Mouse (Mus musculus) heart, postnatal 14 days (tissue): ENCODE data around the gene Lpcat4. TPM values are rescaled to one million over a fixed set of nuclear protein-coding genes. Genes with fewer than 3 reads are reported as not detected.
"Not testable (repeated sequence)": the region's sequence is repeated elsewhere in the genome, so short reads cannot be mapped to it uniquely, and the experiment has no call there.

Experiments
- DNase-seq, 2 experiments: peaks; one replicate each; pipeline ENCODE4 v3.0.0; 2021 to 2022
- intact Hi-C: fragments of 180-260 bp; cut with DNase I; formaldehyde crosslinking; loops from one replicate; pipeline ENCODE4 v1.15.1; 2025
- total RNA-seq, 2 experiments: library from RNA; stranded (reverse); gene quantifications; 2 replicates each; pipeline ENCODE4 v1.2.3; 2021

The Lpcat4 gene
- total RNA-seq, 2 experiments from 2014 or later, result 4.3 to 4.4 TPM

GRCm38 (mm10) chr2:112259241-112259962 lies 20.1 kb downstream of the Lpcat4 start, which contains the start of gene Nutm1:
Gene Nutm1, minus strand, starts transcription at chr2:112259291.
- peak in 1 of 2 experiments; percentile 14 for DNase-seq

DNA sequence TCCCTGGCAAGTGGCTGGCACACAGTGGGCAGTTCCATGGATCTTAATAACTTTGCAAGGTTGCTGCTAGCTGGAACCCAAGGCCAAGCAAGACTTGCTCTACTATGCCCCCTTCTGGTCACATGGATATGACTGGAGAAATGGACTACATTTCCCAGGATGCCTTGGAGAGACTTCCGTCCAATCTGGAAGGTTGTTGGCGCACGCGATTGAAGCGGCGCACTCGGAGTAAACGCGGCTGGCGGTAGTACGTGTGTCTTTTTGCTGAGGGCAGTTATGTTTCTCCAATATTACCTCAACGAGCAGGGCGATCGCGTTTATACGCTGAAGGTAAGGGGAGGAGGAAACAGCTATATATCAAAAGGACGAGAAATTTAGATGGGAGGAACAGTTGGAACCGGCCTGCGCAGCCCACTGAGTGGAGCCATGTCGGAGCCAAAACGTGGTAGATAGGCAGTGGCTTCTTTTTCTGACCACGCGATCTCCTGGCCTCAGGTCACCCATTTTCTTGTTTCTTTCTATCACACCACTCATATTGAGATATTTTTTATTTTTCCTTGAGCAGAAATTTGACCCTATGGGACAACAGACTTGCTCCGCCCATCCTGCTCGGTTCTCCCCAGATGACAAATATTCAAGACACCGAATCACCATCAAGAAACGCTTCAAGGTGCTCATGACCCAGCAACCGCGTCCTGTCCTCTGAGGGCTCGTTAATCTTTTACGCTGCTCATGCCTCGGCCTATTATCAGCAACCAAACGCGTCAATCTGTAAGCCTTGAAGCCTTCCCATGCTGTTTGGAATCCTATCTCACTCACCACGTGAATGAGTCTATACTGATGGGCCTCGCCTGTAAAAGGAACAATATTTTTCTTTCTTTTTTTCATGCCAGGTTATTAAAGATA lies 22.7 kb downstream of the Lpcat4 start, which contains the start of gene Nop10:
Gene Nop10 (plus strand): TSS at position 179 of the 906 bp plus-strand sequence.
- peak; percentile 76 to 83 for DNase-seq
- intact Hi-C loops, result loop anchor here (2.0 to 10.0 kb wide), 5 partner anchors 23 to 223 kb away; partner anchors contain the start of genes Chrm5, Emc4, Emc7 and Lpcat4

More at GRCm38 (mm10) chr2:112259241-112259962, 20.1 kb downstream of the Lpcat4 start, which contains the start of gene Nutm1:
- intact Hi-C loops, result no loop called here

GRCm38 (mm10) chr2:112262779-112263295 lies 23.6 kb downstream of the Lpcat4 start:
- DNase-seq, result no peak
- intact Hi-C loops, result loop anchor here (2.0 to 10.0 kb wide), 5 partner anchors 24 to 222 kb away; partner anchors contain the start of genes Chrm5, Emc4, Emc7 and Lpcat4

DNA sequence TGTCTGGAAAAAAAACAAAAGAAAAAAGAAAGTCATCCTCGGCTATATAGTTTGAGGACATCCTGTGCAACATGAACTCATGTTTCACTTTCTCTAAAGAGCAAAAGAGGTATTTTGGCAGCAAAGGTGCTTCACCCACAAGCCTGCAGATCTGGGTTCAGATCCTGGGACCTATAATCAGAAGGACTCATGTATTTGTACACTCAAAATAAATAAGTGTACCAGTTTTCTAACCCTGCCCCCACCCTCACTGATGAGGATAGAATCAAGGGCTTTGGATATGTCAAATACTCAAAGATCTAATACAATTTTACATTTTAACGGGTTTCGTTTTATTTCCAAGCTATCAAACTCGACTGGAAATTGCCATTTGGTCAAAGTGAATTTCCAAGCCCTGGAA lies 25.1 kb downstream of the Lpcat4 start:
- no peak for DNase-seq
- intact Hi-C loops, result loop anchor here (5.0 to 10.0 kb wide), 4 partner anchors 70 to 220 kb away; partner anchors contain the start of genes Chrm5, Emc4 and Emc7

GRCm38 (mm10) chr2:112265448-112266241 lies 26.4 kb downstream of the Lpcat4 start, which contains the start of gene Slc12a6:
Gene Slc12a6, plus strand, starts transcription at chr2:112265825.
- DNase-seq, result peak; percentile 94 to 95
- intact Hi-C loops, result loop anchor here (10.0 kb wide), 3 partner anchors 69 to 219 kb away; partner anchors contain the start of genes Chrm5 and Emc7

- peak; percentile 72 to 73 for DNase-seq
- intact Hi-C loops, result loop anchor here (10.0 kb wide), 3 partner anchors 69 to 219 kb away; partner anchors contain the start of genes Chrm5 and Emc7
Observed at GRCm38 (mm10) chr2:112266242-112266592, 26.9 kb downstream of the Lpcat4 start, which contains the start of gene Gm21985. Gene Gm21985, plus strand, starts transcription at chr2:112266314.

DNA sequence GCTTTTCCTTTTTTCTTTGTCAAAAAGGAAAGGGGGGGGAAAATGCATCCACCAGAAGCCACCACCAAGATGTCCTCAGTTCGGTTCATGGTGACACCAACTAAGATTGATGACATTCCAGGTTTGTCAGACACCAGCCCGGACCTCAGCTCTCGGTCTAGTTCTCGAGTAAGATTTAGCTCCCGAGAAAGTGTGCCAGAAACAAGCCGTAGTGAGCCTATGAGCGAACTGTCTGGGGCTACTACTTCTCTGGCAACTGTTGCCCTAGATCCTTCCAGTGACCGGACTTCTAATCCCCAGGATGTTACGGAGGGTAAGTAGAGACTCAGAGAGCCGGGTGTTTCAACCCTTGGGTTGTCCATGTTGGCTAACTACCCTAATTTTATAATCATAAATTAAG lies 27.5 kb downstream of the Lpcat4 start:
- intact Hi-C loops, result loop anchor here (10.0 kb wide), 3 partner anchors 68 to 218 kb away; partner anchors contain the start of genes Chrm5 and Emc7
- peak; percentile 16 to 40 for DNase-seq

DNA sequence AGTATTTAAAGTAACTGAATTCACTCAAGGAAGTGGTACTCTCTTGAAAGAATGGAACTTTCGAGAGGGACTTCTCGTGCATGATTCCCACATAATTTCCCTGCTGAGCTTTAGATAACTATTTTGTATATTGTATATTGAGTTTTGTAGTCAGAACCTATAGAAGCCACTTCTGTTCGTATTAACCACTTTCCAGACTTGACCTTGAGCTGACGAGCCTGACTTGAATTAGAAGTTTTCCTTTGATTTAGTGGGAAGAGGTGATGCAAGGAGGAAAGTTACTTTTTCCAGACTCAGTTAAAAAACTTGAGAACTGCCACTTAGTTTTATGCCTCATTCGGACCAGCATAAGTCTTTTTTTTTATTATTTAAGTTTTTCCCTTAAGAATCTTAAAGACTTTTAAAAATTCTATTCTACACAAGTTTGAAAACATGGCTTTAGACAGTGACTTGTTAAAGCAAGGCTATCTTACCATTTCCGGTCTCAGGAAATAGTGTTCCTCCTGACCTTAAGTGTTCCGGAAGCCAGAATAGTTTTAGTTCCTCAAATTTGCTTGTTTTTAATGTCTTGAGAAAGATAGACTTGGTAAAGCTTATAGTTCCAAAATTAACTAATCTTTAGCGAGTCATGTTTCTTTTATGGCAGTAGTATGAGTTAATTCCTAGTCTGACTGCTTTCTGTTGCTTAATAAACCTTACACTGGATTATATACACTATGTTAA lies 28.4 kb downstream of the Lpcat4 start:
- DNase-seq, result no peak
- intact Hi-C loops, result loop anchor here (10.0 kb wide), 3 partner anchors 67 to 217 kb away; partner anchors contain the start of genes Chrm5 and Emc7

- intact Hi-C loops, result no loop called here
- no peak for DNase-seq
Observed at GRCm38 (mm10) chr2:112270011-112270410, 30.7 kb downstream of the Lpcat4 start.

GRCm38 (mm10) chr2:112272909-112273308 lies 33.6 kb downstream of the Lpcat4 start:
- intact Hi-C loops, result no loop called here
- DNase-seq, result no peak

DNA sequence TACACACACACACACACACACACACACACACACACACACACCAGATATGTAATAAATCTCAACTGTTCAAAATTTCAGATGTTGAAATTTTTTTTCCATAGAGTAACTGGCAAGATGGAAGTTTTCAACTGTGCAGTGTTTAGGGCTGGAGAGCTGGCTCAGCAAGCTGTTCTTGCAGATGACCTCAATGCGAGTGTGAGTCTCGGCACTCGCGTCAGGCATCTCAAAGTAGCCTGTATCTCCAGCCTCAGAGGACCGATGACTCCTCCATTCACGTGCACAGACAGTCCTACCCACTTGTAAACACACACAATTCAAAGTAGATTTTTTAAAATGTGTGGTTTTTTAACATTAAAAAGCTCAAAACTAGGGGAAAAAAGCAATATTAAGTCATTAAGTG lies 34.2 kb downstream of the Lpcat4 start:
- intact Hi-C loops, result no loop called here
- no peak for DNase-seq

DNA sequence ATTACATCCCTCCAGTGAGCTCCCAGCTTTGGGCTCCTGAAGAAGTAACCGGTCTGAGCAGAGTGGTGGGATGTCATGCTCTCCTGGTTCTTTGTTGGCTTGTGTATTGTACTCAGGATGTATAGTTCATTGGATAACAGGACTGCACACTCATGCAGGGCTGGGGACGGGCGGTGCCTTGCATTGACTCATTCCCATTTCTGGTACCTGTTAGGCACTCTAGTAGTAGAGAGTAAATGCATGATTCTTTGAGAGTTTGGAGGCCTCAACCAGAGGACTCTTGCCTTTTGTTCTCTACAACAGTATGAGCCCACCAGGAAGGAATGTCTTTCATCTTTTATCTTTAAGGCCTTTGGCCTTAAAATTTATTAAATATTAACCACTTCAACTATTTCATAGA lies 37.6 kb downstream of the Lpcat4 start:
- no peak for DNase-seq
- intact Hi-C loops, result no loop called here

- intact Hi-C loops, result no loop called here
- DNase-seq, result no peak
Observed at GRCm38 (mm10) chr2:112282846-112283245, 43.6 kb downstream of the Lpcat4 start.

GRCm38 (mm10) chr2:112284363-112285030 lies 45.2 kb downstream of the Lpcat4 start:
- intact Hi-C loops, result no loop called here
- DNase-seq, result peak; percentile 66 to 71

DNA sequence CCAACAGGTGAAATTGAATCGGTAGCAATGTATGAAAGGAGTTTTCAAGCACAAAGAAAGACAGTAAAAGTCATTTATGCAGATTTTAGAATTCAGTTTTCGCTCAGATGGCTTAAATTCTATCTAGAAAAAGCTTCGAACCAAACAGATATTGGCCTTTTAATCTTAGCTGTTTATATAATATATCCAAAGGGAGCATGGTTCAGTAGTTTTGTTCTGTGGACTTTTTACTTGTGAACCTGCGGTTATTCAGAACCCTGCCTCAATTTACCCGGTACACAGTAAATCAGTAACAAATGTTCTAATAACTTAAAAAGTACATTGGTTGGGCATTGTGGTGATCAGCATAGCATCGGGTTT lies 45.7 kb downstream of the Lpcat4 start:
- intact Hi-C loops, result no loop called here
- DNase-seq, result no peak

DNA sequence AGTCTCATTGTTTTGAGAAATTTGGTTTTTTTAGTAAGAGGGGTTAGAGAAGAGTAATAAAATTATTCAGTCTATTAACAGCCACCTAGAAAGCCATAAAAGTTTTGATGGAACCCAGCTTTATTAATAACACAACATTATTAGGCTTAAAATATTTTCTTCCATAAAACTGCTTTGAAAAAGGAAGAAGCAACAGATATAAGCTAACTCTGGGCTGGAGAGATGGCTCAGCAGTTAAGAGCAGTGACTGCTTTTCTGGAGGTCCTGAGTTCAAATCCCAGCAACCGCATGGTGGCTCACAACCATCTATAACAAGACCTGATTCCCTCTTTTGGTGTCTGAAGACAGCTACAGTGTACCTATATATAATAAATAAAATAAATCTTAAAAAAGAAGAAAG lies 46.8 kb downstream of the Lpcat4 start:
- DNase-seq, intact Hi-C loops: not testable (repeated sequence)

- no peak for DNase-seq
- intact Hi-C loops, result no loop called here
Observed at GRCm38 (mm10) chr2:112287059-112287458, 47.8 kb downstream of the Lpcat4 start.

DNA sequence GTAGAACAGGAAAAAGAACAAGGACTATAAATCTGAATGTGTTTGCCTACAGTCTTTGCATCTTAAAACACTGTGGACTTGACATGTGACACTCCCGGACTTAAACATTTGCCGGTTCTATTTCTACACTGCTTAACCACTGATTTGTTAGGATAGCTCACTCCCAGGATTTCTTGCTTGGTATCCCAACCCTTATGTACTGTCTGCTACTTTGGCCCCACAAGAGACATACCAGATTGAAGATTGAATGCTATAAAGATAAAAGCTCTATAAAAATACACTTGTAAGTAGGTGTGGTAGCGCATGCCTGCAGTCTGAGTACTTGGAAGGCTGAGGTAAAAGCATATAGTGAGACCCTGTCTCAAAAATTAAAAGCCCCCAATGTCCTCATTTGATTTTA lies 50.2 kb downstream of the Lpcat4 start:
- DNase-seq, result no peak

More for the DNA sequence above, 50.2 kb downstream of the Lpcat4 start:
- intact Hi-C loops, result no loop called here
